19 mouse cellular contexts compared by ENCODE assay signal in genomic region chr15:94503451-94504215, GRCm38 (mm10). TPM values are rescaled to one million over a fixed set of nuclear protein-coding genes. Genes with fewer than 3 reads are reported as not detected.
DNase-seq lines count a peak whose midpoint lies in the region; ATAC-seq lines count a peak whose summit lies in the region.
"Had no signal": no experiment of that assay in that cellular context is flagged by ENCODE, and none has a peak within 500 bp of the region (broad histone marks: within the 10 kb centered on the region; RNA-seq: fewer than 3 reads in every experiment).

No protein-coding gene starts in this region.

- H3K4me1 ChIP-seq in heart, embryonic 12.5 days (replicated peaks), result no peaks in the 10 kb centered on the region
- H3K4me1 ChIP-seq in midbrain, embryonic 14.5 days (ENCODE audit: control insufficient read depth, insufficient read depth, low read length), result no peaks in the 10 kb centered on the region
- H3K4me1 ChIP-seq in midbrain, embryonic 16.5 days (ENCODE audit: control insufficient read depth, insufficient read depth, low read length), result no peaks in the 10 kb centered on the region
- H3K4me1 ChIP-seq: embryonic facial prominence, embryonic 15.5 days; heart, embryonic 15.5 days; limb, embryonic 10.5 days had no signal

- no peak overlapping the region for H3K27ac ChIP-seq in heart, embryonic 12.5 days (ENCODE audit: poor library complexity, severe bottlenecking)
- no peak overlapping the region for H3K27ac ChIP-seq in midbrain, embryonic 14.5 days (replicated peaks; ENCODE audit: low read depth, low read length)
- H3K27ac ChIP-seq in midbrain, embryonic 16.5 days (ENCODE audit: low read length), result no peak overlapping the region
- H3K27ac ChIP-seq: heart, embryonic 15.5 days; limb, embryonic 10.5 days; liver, embryonic 14.5 days; midbrain, embryonic 10.5 days had no signal

- no peak for ATAC-seq in heart, embryonic 12.5 days (ENCODE audit: insufficient number of reproducible peaks, low FRiP score)
- ATAC-seq in midbrain, embryonic 14.5 days (ENCODE audit: low FRiP score, low TSS enrichment), result no peak
- ATAC-seq in midbrain, embryonic 16.5 days, result no peak

- no peak overlapping the region for H3K4me3 ChIP-seq in heart, embryonic 12.5 days
- no peak overlapping the region for H3K4me3 ChIP-seq in midbrain, embryonic 14.5 days (replicated peaks; ENCODE audit: low read depth, low read length)
- no peak overlapping the region for H3K4me3 ChIP-seq in midbrain, embryonic 16.5 days (ENCODE audit: low read depth, low read length)
- H3K4me3 ChIP-seq: embryonic facial prominence, embryonic 15.5 days; heart, embryonic 15.5 days; limb, embryonic 10.5 days; midbrain, embryonic 10.5 days had no signal

- no peaks in the 10 kb centered on the region for H3K27me3 ChIP-seq in heart, embryonic 12.5 days (replicated peaks)
- no peaks in the 10 kb centered on the region for H3K27me3 ChIP-seq in midbrain, embryonic 14.5 days (ENCODE audit: control insufficient read depth, insufficient read depth, low read length)
- no peaks in the 10 kb centered on the region for H3K27me3 ChIP-seq in midbrain, embryonic 16.5 days (ENCODE audit: control insufficient read depth, insufficient read depth, low read depth, low read length)
- H3K27me3 ChIP-seq: embryonic facial prominence, embryonic 15.5 days; heart, embryonic 15.5 days had no signal

- H3K9me3 ChIP-seq in heart, embryonic 12.5 days (replicated peaks), result peaks cover 5% of the 10 kb centered on the region; the same call in 1 of the 2 replicates
- H3K9me3 ChIP-seq in midbrain, embryonic 14.5 days (ENCODE audit: control insufficient read depth, low read length), result no peaks in the 10 kb centered on the region
- H3K9me3 ChIP-seq in midbrain, embryonic 16.5 days (replicated peaks; ENCODE audit: control insufficient read depth, low read length, poor library complexity, severe bottlenecking), result no peaks in the 10 kb centered on the region
- H3K9me3 ChIP-seq: embryonic facial prominence, embryonic 15.5 days; heart, embryonic 15.5 days; limb, embryonic 10.5 days; midbrain, embryonic 10.5 days had no signal

- no peaks in the 10 kb centered on the region for H3K36me3 ChIP-seq in heart, embryonic 12.5 days
- H3K36me3 ChIP-seq in midbrain, embryonic 14.5 days (ENCODE audit: control insufficient read depth, insufficient read depth, low read length), result no peaks in the 10 kb centered on the region
- H3K36me3 ChIP-seq in midbrain, embryonic 16.5 days (ENCODE audit: control insufficient read depth, insufficient read depth, low read length), result no peaks in the 10 kb centered on the region
- H3K36me3 ChIP-seq: embryonic facial prominence, embryonic 15.5 days; heart, embryonic 15.5 days; limb, embryonic 10.5 days; midbrain, embryonic 10.5 days had no signal

- no peak overlapping the region for H3K9ac ChIP-seq in heart, embryonic 12.5 days
- no peak overlapping the region for H3K9ac ChIP-seq in midbrain, embryonic 14.5 days (replicated peaks; ENCODE audit: low read length)
- H3K9ac ChIP-seq in midbrain, embryonic 16.5 days (ENCODE audit: low read depth, low read length), result no peak overlapping the region
- H3K9ac ChIP-seq: embryonic facial prominence, embryonic 15.5 days; heart, embryonic 15.5 days; liver, embryonic 14.5 days had no signal

- WGBS in heart, embryonic 12.5 days, result 74% methylated on average over 12 of the region's 12 CpGs
- 65% methylated on average over 12 of the region's 12 CpGs for WGBS in midbrain, embryonic 14.5 days
- WGBS in midbrain, embryonic 16.5 days, result 54% methylated on average over 12 of the region's 12 CpGs

- H3K4me2 ChIP-seq in heart, embryonic 12.5 days, result no peak overlapping the region
- H3K4me2 ChIP-seq in midbrain, embryonic 14.5 days (ENCODE audit: low read length), result no peak overlapping the region
- H3K4me2 ChIP-seq in midbrain, embryonic 16.5 days (ENCODE audit: low read length), result no peak overlapping the region
- H3K4me2 ChIP-seq: embryonic facial prominence, embryonic 15.5 days; heart, embryonic 15.5 days had no signal

- DNase-seq in adrenal gland, postnatal 14 days, result peak; percentile 24
- no peak for DNase-seq in adrenal gland, adult 2 months
- peak; percentile 31 to 36 for DNase-seq in heart, adult 18-20 months
- DNase-seq in midbrain, embryonic 14.5 days, result peak; percentile 42
- DNase-seq in spleen, postnatal 14 days (ENCODE audit: low spot score in 2 of 2), result no peak
- DNase-seq in liver, result no peak
- DNase-seq: adrenal gland, postnatal 36 days; kidney, postnatal 10 days; lung, postnatal 14 days; thymus, postnatal 25 days had no signal

RNA-seq across cellular contexts. Expression of gene Adamts20, which starts 38.4 kb away (rescaled TPM):
- 3.0 and 3.3 TPM in 2 replicates for total RNA-seq in adrenal gland, postnatal 14 days (2021)
- 1 to 10 TPM; 1.0 to 1.7 TPM for total RNA-seq in adrenal gland, adult 2 months (2021)
- 0.47 and 0.86 TPM in 2 replicates for polyA plus RNA-seq in adrenal gland, adult 2 months (2012; rRNA removed)
- under 1 TPM; 0.07 to 0.23 TPM for total RNA-seq in heart, adult 18-20 months (2021)
- 1.3 and 1.6 TPM in 2 replicates for polyA plus RNA-seq in heart, embryonic 12.5 days (2016; fragmentation: Nextera tagmentation; extraction: Ambion mirVana)
- 2.6 and 3.5 TPM in 2 replicates for polyA plus RNA-seq in midbrain, embryonic 14.5 days (2014; fragmentation: Nextera tagmentation; extraction: Ambion mirVana)
- 1.5 and 2.0 TPM in 2 replicates for polyA plus RNA-seq in midbrain, embryonic 16.5 days (2015; fragmentation: Nextera tagmentation; extraction: Ambion mirVana)
- total RNA-seq: common myeloid progenitor, adult 5-6 weeks had no signal
- polyA plus RNA-seq: small intestine, adult 2 months had no signal

RNA-seq across cellular contexts. Expression of gene Pus7l, which starts 39.7 kb away (rescaled TPM):
- total RNA-seq in adrenal gland, postnatal 14 days (2021), result 5.2 and 6.3 TPM in 2 replicates
- 1 to 10 TPM; 2.9 to 3.1 TPM for total RNA-seq in adrenal gland, adult 2 months (2021)
- 2.0 and 2.1 TPM in 2 replicates for polyA plus RNA-seq in adrenal gland, adult 2 months (2012; rRNA removed)
- total RNA-seq in heart, adult 18-20 months (2021), result 1 to 10 TPM; 1.5 to 1.9 TPM
- polyA plus RNA-seq in heart, embryonic 12.5 days (2016; fragmentation: Nextera tagmentation; extraction: Ambion mirVana), result 5.8 and 6.4 TPM in 2 replicates
- 5.5 and 7.0 TPM in 2 replicates for polyA plus RNA-seq in midbrain, embryonic 14.5 days (2014; fragmentation: Nextera tagmentation; extraction: Ambion mirVana)
- 5.8 and 6.4 TPM in 2 replicates for polyA plus RNA-seq in midbrain, embryonic 16.5 days (2015; fragmentation: Nextera tagmentation; extraction: Ambion mirVana)

RNA-seq across cellular contexts. Expression of gene Irak4, which starts 39.8 kb away (rescaled TPM):
- total RNA-seq in adrenal gland, postnatal 14 days (2021), result 15.7 and 17.5 TPM in 2 replicates
- total RNA-seq in adrenal gland, adult 2 months (2021), result 10 to 100 TPM; 13.4 to 18.6 TPM
- 8.6 and 9.2 TPM in 2 replicates for polyA plus RNA-seq in adrenal gland, adult 2 months (2012; rRNA removed)
- 1 to 10 TPM; 4.1 to 5.7 TPM for total RNA-seq in heart, adult 18-20 months (2021)
- 3.8 and 4.7 TPM in 2 replicates for polyA plus RNA-seq in heart, embryonic 12.5 days (2016; fragmentation: Nextera tagmentation; extraction: Ambion mirVana)
- polyA plus RNA-seq in midbrain, embryonic 14.5 days (2014; fragmentation: Nextera tagmentation; extraction: Ambion mirVana), result 0.62 and 1.6 TPM in 2 replicates
- 1.3 and 1.5 TPM in 2 replicates for polyA plus RNA-seq in midbrain, embryonic 16.5 days (2015; fragmentation: Nextera tagmentation; extraction: Ambion mirVana)

Comparison
In these comparisons a context has a peak if more than half of its experiments do, and no peak if none do; other contexts are left out.
1. DNase-seq: peak in adrenal gland, postnatal 14 days (single experiment), heart, adult 18-20 months (2 of 2) and midbrain, embryonic 14.5 days (single experiment); none in adrenal gland, adult 2 months (single experiment), spleen, postnatal 14 days (0 of 2) and liver (single experiment).